Mouse (Mus musculus): ENCODE data around the gene Gpr142. TPM values are rescaled to one million over a fixed set of nuclear protein-coding genes. Genes with fewer than 3 reads are reported as not detected.
A peak's percentile ranks its signal among the peaks of the same experiment; 100 is the strongest.

The Gpr142 gene
- polyA plus RNA-seq (2016; fragmentation: Nextera tagmentation; extraction: Ambion mirVana): 0.18 TPM in 1 of 2 replicates, not detected in the other

- Histone ChIP-seq H3K9me3 (no peaks in the 10 kb centered on the region), H3K27ac (replicated peaks) (no peak within 1 kb of the TSS), H3K27me3 (replicated peaks; ENCODE audit: low read depth, poor library complexity, severe bottlenecking) (peaks cover 26% of the 10 kb centered on the region), H3K4me1 (peaks cover 48% of the 10 kb centered on the region), H3K4me3 (no peak within 1 kb of the TSS), H3K36me3 (replicated peaks) (no peaks in the 10 kb centered on the region)
- DNase-seq (ENCODE audit: low spot score): no peak
- WGBS: 93% methylated on average over 3 of the region's 3 CpGs
These were observed at the start of gene Gpr142 for GRCm38 (mm10) chr11:114798624-114799023. Gpr142 (plus strand) TSS chr11:114798924.

DNA sequence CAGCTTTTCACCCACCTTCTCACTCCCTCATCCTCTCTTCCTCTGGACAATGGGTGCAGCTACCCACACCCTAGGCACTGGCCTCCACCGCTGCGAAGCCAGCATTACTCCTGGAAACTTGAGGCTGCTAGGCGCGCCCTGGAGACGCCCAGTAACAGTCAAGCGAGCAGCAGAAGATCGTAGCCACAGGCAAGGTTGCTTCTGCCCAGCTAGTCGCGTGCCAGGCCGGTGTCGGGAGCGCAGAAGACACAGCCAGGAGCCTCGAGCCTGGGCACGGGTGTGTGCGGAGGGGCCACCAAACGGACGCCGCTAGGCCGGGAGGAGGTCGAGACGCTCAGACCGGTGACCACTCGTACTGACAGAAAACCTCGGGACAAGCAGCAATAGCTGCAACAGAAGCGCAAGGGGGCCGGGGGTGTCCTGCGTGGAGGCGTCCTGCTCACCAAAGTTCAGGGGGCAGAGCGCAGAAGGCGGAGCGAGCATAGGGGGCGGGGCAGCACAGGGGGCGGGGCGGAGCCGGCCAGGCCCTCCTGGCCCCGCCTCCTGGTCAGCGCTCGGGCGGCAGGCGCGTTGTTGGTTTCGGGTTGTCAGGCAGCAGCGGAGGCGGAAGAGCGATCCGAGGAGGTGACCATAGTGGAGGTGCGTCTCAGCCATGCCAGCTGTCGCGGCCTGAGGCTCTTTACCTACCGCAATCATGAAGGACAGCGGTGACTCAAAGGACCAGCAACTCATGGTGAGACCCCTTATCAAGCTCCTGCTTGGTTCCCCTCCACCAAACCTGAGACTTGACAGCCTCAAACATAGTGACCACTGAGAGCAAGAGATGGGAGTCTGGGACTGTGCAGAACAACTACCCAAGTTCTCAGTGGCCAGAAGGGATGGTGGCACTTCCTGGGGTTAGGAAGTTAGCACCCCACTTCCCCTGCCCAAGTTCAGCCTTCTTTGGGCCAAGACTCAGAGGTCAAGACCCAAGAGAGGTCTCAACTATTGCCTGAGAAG lies 33.6 kb upstream of the Gpr142 start, which contains the start of gene Kif19a:
Kif19a (plus strand) TSS at position 569 of the 999 bp plus-strand sequence.
- peaks cover 60% of the 10 kb centered on the region for H3K27me3 ChIP-seq (replicated peaks; ENCODE audit: low read depth, poor library complexity, severe bottlenecking)

GRCm38 (mm10) chr11:114769911-114770310 lies 28.8 kb upstream of the Gpr142 start:
- no peak for DNase-seq (ENCODE audit: low spot score)
- peaks cover 47% of the 10 kb centered on the region for H3K27me3 ChIP-seq (replicated peaks; ENCODE audit: low read depth, poor library complexity, severe bottlenecking)
- peaks cover 42% of the 10 kb centered on the region for H3K4me1 ChIP-seq
- H3K4me3 ChIP-seq: no peak overlapping the region
- no peaks in the 10 kb centered on the region for H3K36me3 ChIP-seq (replicated peaks)
- H3K9me3 ChIP-seq: no peaks in the 10 kb centered on the region
- 30% methylated on average over 6 of the region's 6 CpGs for WGBS
- peak overlapping the region; percentile 68 for H3K27ac ChIP-seq (replicated peaks)

More for the DNA sequence above, 33.6 kb upstream of the Gpr142 start, which contains the start of gene Kif19a:
- peaks cover 31% of the 10 kb centered on the region for H3K4me1 ChIP-seq
- peak; percentile 86 for DNase-seq (ENCODE audit: low spot score)
- peak within 1 kb of the TSS; percentile 64 for H3K27ac ChIP-seq (replicated peaks)
- no peaks in the 10 kb centered on the region for H3K9me3 ChIP-seq
- 2% methylated on average over 51 of the region's 51 CpGs for WGBS
- no peaks in the 10 kb centered on the region for H3K36me3 ChIP-seq (replicated peaks)
- H3K4me3 ChIP-seq: peak within 1 kb of the TSS; percentile 66

DNA sequence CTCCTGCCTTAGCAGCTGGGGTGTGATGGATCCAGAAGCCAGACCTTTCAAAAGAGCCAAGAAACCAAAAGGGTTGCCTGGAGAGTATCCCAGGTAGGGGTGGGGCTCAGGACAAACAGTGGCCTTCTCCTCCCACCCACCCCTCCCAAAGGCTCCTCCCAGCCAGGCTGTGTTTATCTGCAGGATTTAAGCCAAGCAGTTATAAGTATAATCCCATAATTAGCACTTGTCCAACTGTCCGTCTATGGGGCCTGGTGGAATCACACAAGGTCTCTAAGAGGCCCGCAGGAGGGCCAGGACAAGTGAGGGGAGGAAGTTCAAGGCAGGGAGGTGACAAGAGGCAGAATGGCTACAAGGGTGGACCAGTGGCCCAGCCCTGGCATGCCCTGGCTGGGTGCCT lies 26.8 kb upstream of the Gpr142 start:
- Histone ChIP-seq H3K27ac (replicated peaks) (no peak overlapping the region), H3K27me3 (replicated peaks; ENCODE audit: low read depth, poor library complexity, severe bottlenecking) (peaks cover 27% of the 10 kb centered on the region), H3K36me3 (replicated peaks) (no peaks in the 10 kb centered on the region), H3K4me3 (no peak overlapping the region), H3K4me1 (peaks cover 35% of the 10 kb centered on the region), H3K9me3 (no peaks in the 10 kb centered on the region)
- no peak for DNase-seq (ENCODE audit: low spot score)
- 56% methylated on average over 2 of the region's 2 CpGs for WGBS

DNA sequence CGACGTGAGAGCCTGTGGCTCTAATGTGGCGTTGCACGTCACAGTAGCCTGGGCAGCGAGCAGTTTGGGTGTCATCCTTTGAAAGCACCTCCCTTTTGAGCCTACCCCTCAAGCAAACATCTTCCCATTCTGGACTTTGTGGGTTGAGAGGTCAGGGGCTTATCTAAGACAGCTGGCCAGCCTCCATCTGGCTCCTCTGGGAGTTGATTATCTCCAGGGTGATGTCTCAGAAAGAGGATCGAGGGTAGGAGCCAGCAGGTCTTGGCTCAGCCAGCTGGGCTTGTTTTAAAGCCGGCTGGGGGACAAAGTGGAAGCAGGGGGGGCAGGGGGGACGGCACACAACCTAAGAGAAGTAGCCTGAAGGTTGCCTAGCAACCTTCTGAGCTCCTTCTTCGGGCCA lies 18.6 kb upstream of the Gpr142 start:
- no peaks in the 10 kb centered on the region for H3K36me3 ChIP-seq (replicated peaks)
- H3K4me1 ChIP-seq: peaks cover 28% of the 10 kb centered on the region
- peaks cover 60% of the 10 kb centered on the region for H3K27me3 ChIP-seq (replicated peaks; ENCODE audit: low read depth, poor library complexity, severe bottlenecking)
- WGBS: 50% methylated on average over 9 of the region's 9 CpGs
- no peaks in the 10 kb centered on the region for H3K9me3 ChIP-seq
- H3K4me3 ChIP-seq: no peak overlapping the region
- no peak overlapping the region for H3K27ac ChIP-seq (replicated peaks)
- no peak for DNase-seq (ENCODE audit: low spot score)

DNA sequence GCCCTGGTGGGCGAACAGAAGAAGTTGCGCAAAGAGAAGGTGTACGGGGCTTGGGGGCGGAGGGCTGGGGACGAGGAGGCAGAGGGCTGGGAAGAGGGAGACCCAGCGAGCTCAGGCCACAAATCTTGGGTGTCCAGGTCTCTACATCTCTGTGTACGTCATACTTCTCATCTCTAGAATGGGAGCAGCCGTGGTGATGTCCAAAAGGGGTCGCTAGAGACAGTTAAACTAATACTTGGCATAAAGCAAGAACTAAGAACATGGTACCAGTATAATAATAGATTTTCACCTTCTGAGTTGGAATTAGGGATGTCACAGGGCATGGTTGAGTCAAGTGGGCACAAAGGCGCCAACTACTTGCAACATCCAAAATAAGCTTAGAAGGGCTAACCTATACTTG lies 12.8 kb upstream of the Gpr142 start:
- Histone ChIP-seq H3K36me3 (replicated peaks) (no peaks in the 10 kb centered on the region), H3K27me3 (replicated peaks; ENCODE audit: low read depth, poor library complexity, severe bottlenecking) (peaks cover 96% of the 10 kb centered on the region), H3K4me3 (peak overlapping the region; percentile 51), H3K9me3 (no peaks in the 10 kb centered on the region), H3K4me1 (peaks cover 34% of the 10 kb centered on the region), H3K27ac (replicated peaks) (peak overlapping the region; percentile 15; the same call in 1 of the 2 replicates)
- WGBS: 52% methylated on average over 10 of the region's 10 CpGs
- DNase-seq (ENCODE audit: low spot score): no peak

DNA sequence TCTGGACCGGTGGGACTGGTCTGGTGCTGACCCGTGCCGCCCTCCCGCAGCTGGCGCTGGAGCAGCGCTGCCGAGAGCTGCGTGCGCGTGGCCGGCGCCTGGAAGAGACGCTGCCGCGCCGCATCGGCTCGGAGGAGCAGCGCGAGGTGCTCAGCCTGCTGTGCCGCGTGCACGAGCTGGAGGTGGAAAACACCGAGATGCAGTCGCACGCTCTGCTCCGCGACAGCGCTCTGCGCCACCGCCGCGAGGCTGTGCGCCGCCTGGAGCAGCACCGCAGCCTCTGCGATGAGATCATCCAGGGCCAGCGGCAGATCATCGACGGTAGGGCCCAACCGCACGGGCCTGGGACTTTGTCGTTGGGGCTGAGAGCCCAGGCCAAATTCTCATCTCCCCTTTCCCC lies 12.4 kb upstream of the Gpr142 start:
- H3K27ac ChIP-seq (replicated peaks): peak overlapping the region; percentile 15; the same call in 1 of the 2 replicates
- peaks cover 96% of the 10 kb centered on the region for H3K27me3 ChIP-seq (replicated peaks; ENCODE audit: low read depth, poor library complexity, severe bottlenecking)
- H3K4me1 ChIP-seq: peaks cover 34% of the 10 kb centered on the region
- no peaks in the 10 kb centered on the region for H3K36me3 ChIP-seq (replicated peaks)
- no peaks in the 10 kb centered on the region for H3K9me3 ChIP-seq
- peak; percentile 65 for DNase-seq (ENCODE audit: low spot score)
- WGBS: 2% methylated on average over 43 of the region's 43 CpGs
- H3K4me3 ChIP-seq: peak overlapping the region; percentile 51

DNA sequence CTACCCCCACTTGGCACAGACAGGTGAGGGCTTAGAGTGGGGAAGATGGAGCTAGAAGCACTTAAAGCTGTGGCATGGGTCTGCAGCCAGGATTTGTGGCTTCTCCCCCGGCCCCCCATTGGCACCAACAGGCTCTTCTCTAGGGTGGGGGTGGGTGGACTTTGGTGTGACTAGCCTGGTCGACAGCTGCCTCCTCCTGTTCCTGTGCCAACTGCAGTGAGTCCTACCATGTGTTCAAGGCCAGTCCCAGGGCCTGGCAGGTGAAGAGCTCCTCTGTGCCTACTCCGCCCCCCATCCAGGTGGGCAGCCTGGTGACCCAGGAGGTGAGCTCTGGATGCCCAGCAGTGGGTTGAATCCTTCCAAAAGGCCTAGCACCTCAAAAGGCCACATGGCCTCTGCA lies 11.1 kb upstream of the Gpr142 start:
- H3K9me3 ChIP-seq: no peaks in the 10 kb centered on the region
- no peaks in the 10 kb centered on the region for H3K36me3 ChIP-seq (replicated peaks)
- peaks cover 45% of the 10 kb centered on the region for H3K4me1 ChIP-seq
- no peak overlapping the region for H3K4me3 ChIP-seq
- no peak overlapping the region for H3K27ac ChIP-seq (replicated peaks)
- peaks cover 97% of the 10 kb centered on the region for H3K27me3 ChIP-seq (replicated peaks; ENCODE audit: low read depth, poor library complexity, severe bottlenecking)
- WGBS: 82% methylated on average over 3 of the region's 3 CpGs
- no peak for DNase-seq (ENCODE audit: low spot score)

GRCm38 (mm10) chr11:114789061-114789714 lies 9.5 kb upstream of the Gpr142 start:
- Histone ChIP-seq H3K4me3 (peak overlapping the region; percentile 44), H3K4me1 (peaks cover 60% of the 10 kb centered on the region), H3K27ac (replicated peaks) (no peak overlapping the region), H3K36me3 (replicated peaks) (no peaks in the 10 kb centered on the region), H3K9me3 (no peaks in the 10 kb centered on the region), H3K27me3 (replicated peaks; ENCODE audit: low read depth, poor library complexity, severe bottlenecking) (peaks cover 100% of the 10 kb centered on the region)
- DNase-seq (ENCODE audit: low spot score): peak; percentile 92
- 10% methylated on average over 30 of the region's 30 CpGs for WGBS

DNA sequence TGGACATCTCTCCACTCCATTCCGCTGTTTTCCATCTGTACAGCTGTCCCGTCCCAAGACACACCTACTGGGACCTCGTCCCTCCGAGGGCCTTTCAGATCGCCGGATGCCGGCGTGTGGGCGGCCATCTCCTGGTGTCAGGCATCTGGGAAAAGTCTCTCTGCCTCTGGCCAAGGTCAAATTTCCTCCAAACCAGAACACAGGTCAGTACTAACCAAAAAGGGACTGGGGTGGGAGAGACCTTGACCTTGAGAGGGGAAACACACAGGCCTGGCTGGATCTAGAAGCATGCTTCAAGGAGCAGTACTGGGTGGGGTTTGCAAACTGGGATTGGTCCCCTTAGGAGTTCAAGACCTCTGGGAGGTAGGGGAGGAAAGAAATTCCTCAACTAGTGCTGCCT lies 9.0 kb upstream of the Gpr142 start:
- no peak for DNase-seq (ENCODE audit: low spot score)
- H3K9me3 ChIP-seq: no peaks in the 10 kb centered on the region
- no peaks in the 10 kb centered on the region for H3K36me3 ChIP-seq (replicated peaks)
- peak overlapping the region; percentile 44 for H3K4me3 ChIP-seq
- peaks cover 100% of the 10 kb centered on the region for H3K27me3 ChIP-seq (replicated peaks; ENCODE audit: low read depth, poor library complexity, severe bottlenecking)
- no peak overlapping the region for H3K27ac ChIP-seq (replicated peaks)
- WGBS: 51% methylated on average over 9 of the region's 9 CpGs
- H3K4me1 ChIP-seq: peaks cover 65% of the 10 kb centered on the region

- peaks cover 70% of the 10 kb centered on the region for H3K4me1 ChIP-seq
- no peak for DNase-seq (ENCODE audit: low spot score)
- no peak overlapping the region for H3K4me3 ChIP-seq
- no peaks in the 10 kb centered on the region for H3K9me3 ChIP-seq
- no peak overlapping the region for H3K27ac ChIP-seq (replicated peaks)
- H3K27me3 ChIP-seq (replicated peaks; ENCODE audit: low read depth, poor library complexity, severe bottlenecking): peaks cover 100% of the 10 kb centered on the region
- H3K36me3 ChIP-seq (replicated peaks): no peaks in the 10 kb centered on the region
- WGBS: 64% methylated on average over 12 of the region's 12 CpGs
These were observed 8.6 kb upstream of the Gpr142 start for GRCm38 (mm10) chr11:114790171-114790570.

DNA sequence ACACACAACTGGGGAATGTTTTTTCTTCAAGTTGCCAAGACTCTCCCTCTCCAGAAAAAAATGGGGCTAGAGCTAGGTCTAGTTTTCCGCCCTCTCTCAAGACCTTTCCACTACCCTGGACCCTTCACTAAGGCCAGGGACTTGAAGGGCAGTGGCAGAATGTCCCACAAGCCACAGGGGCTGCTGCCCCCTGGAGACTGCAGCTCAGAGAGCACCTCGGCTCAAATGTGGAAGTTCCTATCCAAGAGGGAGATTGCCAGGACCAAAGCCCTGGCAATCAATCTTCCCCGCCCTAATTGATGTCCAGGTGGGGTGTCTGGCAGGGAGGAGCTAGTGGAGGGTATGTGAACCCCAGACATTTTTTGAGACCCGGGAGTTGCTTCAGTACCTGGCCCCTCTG lies 7.9 kb upstream of the Gpr142 start:
- Histone ChIP-seq H3K27me3 (replicated peaks; ENCODE audit: low read depth, poor library complexity, severe bottlenecking) (peaks cover 94% of the 10 kb centered on the region), H3K9me3 (no peaks in the 10 kb centered on the region), H3K36me3 (replicated peaks) (no peaks in the 10 kb centered on the region), H3K27ac (replicated peaks) (no peak overlapping the region), H3K4me1 (peaks cover 76% of the 10 kb centered on the region), H3K4me3 (peak overlapping the region; percentile 63; the same call in 1 of the 2 replicates)
- DNase-seq (ENCODE audit: low spot score): no peak
- WGBS: 27% methylated on average over 4 of the region's 4 CpGs

Data from embryonic facial prominence, embryonic 10.5 days (tissue).